Mouse (Mus musculus) G1E (cell line): ENCODE results near the gene Ntn1.

Source experiments
- CTCF ChIP-seq: IDR thresholded peaks from 2 replicates; pipeline ENCODE4 v1.5.1; 2012; ENCODE audit warnings: low read depth, low read length, inconsistent platforms, mixed read lengths
- GATA1 ChIP-seq: IDR thresholded peaks from 2 replicates; pipeline ENCODE4 v1.6.1; 2012; ENCODE audit warnings: borderline replicate concordance, low read length, inconsistent platforms, mixed read lengths
- POLR2AphosphoS5 ChIP-seq: IDR thresholded peaks from 2 replicates; pipeline ENCODE4 v1.6.1; 2012; ENCODE audit warnings: low read depth, low read length, inconsistent platforms; ENCODE audit not compliant: insufficient replicate concordance
- TAL1 ChIP-seq: conservative IDR thresholded peaks from 2 replicates; pipeline ENCODE4 v1.6.1; 2012; ENCODE audit warnings: low read depth, low read length, inconsistent platforms, mixed read lengths

GRCm38 (mm10) chr11:68226654-68227057, 174.0 kb downstream of the Ntn1 start:
- TF ChIP-seq POLR2AphosphoS5: no peak
- no peak for TF ChIP-seq CTCF
- TF ChIP-seq TAL1: no peak
- TF ChIP-seq GATA1: no peak
